Mouse (Mus musculus): ENCODE measurements at regions not wholly inside any gene's neighbourhood (a gene's known extent, or its start where the extent isn't known, plus 50 kb on each side); places are given as distances from the start of the nearest gene placed in this dataset.

- intact Hi-C loops (cut with DNase I), result no loop called here
- DNase-seq (ENCODE audit: low spot score in 2 of 2), result peak in 1 of 2 experiments; percentile 44
Measured at GRCm38 (mm10) chr14:110015126-110015525, 739.8 kb downstream of the Slitrk6 start.

GRCm38 (mm10) chr14:110013229-110013628 lies 741.7 kb downstream of the Slitrk6 start:
- no peak for DNase-seq (ENCODE audit: low spot score in 2 of 2)
- intact Hi-C loops (cut with DNase I), result no loop called here

- intact Hi-C loops (cut with DNase I), result no loop called here
- no peak for DNase-seq (ENCODE audit: low spot score in 2 of 2)
Measured at GRCm38 (mm10) chr14:110007159-110007558, 747.8 kb downstream of the Slitrk6 start.

GRCm38 (mm10) chr14:109985026-109985425 lies 769.9 kb downstream of the Slitrk6 start:
- DNase-seq (ENCODE audit: low spot score in 2 of 2), result no peak
- intact Hi-C loops (cut with DNase I), result no loop called here

- intact Hi-C loops (cut with DNase I), result no loop called here
Measured at GRCm38 (mm10) chr14:109958008-109958407, 796.9 kb downstream of the Slitrk6 start.

GRCm38 (mm10) chr14:109941944-109942343 lies 813.0 kb downstream of the Slitrk6 start:
- no peak for DNase-seq (ENCODE audit: low spot score in 2 of 2)
- intact Hi-C loops (cut with DNase I), result no loop called here

More at GRCm38 (mm10) chr14:109958008-109958407, 796.9 kb downstream of the Slitrk6 start:
- no peak for DNase-seq (ENCODE audit: low spot score in 2 of 2)

GRCm38 (mm10) chr14:109941162-109941561 lies 813.8 kb downstream of the Slitrk6 start:
- intact Hi-C loops (cut with DNase I), result no loop called here

GRCm38 (mm10) chr14:109937432-109937831 lies 817.5 kb downstream of the Slitrk6 start:
- intact Hi-C loops (cut with DNase I), result no loop called here
- DNase-seq (ENCODE audit: low spot score in 2 of 2), result no peak

More at GRCm38 (mm10) chr14:109941162-109941561, 813.8 kb downstream of the Slitrk6 start:
- peak in 1 of 2 experiments; percentile 1 for DNase-seq (ENCODE audit: low spot score in 2 of 2)

- intact Hi-C loops (cut with DNase I), result no loop called here
- no peak for DNase-seq (ENCODE audit: low spot score in 2 of 2)
Measured at GRCm38 (mm10) chr14:109928977-109929376, 826.0 kb downstream of the Slitrk6 start.

- intact Hi-C loops (cut with DNase I), result loop anchor here (2.0 kb wide), 1 partner anchor 873 kb away; no protein-coding TSS in a partner anchor
- DNase-seq (ENCODE audit: low spot score in 2 of 2), result no peak
Measured at GRCm38 (mm10) chr14:109891896-109892165, 863.1 kb downstream of the Slitrk6 start.

- DNase-seq (ENCODE audit: low spot score in 2 of 2), result peak in 1 of 2 experiments; percentile 6
Measured at GRCm38 (mm10) chr14:109891151-109891895, 863.6 kb downstream of the Slitrk6 start.

GRCm38 (mm10) chr14:109876950-109877663 lies 877.8 kb downstream of the Slitrk6 start:
- no peak for DNase-seq (ENCODE audit: low spot score in 2 of 2)
- intact Hi-C loops (cut with DNase I), result no loop called here

More at GRCm38 (mm10) chr14:109891151-109891895, 863.6 kb downstream of the Slitrk6 start:
- intact Hi-C loops (cut with DNase I), result loop anchor here (2.0 kb wide), 1 partner anchor 873 kb away; no protein-coding TSS in a partner anchor

- peak; percentile 49 to 53 for DNase-seq (ENCODE audit: low spot score in 2 of 2)
- intact Hi-C loops (cut with DNase I), result loop anchor here (2.0 kb wide), 1 partner anchor 889 kb away; no protein-coding TSS in a partner anchor
Measured at GRCm38 (mm10) chr14:109874230-109874629, 880.7 kb downstream of the Slitrk6 start.

GRCm38 (mm10) chr14:109840354-109841104 lies 914.4 kb downstream of the Slitrk6 start:
- DNase-seq (ENCODE audit: low spot score in 2 of 2), result peak; percentile 7 to 37
- intact Hi-C loops (cut with DNase I), result no loop called here

GRCm38 (mm10) chr14:109802522-109803126 lies 888.7 kb upstream of the Slitrk1 start:
- DNase-seq (ENCODE audit: low spot score in 2 of 2), result no peak
- intact Hi-C loops (cut with DNase I), result no loop called here

GRCm38 (mm10) chr14:109772246-109772645 lies 858.3 kb upstream of the Slitrk1 start:
- DNase-seq (ENCODE audit: low spot score in 2 of 2), result no peak
- intact Hi-C loops (cut with DNase I), result no loop called here

- intact Hi-C loops (cut with DNase I), result no loop called here
- DNase-seq (ENCODE audit: low spot score in 2 of 2), result no peak
Measured at GRCm38 (mm10) chr14:109760892-109761291, 846.9 kb upstream of the Slitrk1 start.
